Mouse (Mus musculus) kidney, postnatal 4 days (tissue): ENCODE results near the gene Myo1d.

ENCODE experiments used
- DNase-seq, 2 experiments: peaks; one replicate each; pipeline ENCODE4 v3.0.0; 2021; ENCODE audit warnings: mixed read lengths in 2 of 2

Gene Myo1d

DNA sequence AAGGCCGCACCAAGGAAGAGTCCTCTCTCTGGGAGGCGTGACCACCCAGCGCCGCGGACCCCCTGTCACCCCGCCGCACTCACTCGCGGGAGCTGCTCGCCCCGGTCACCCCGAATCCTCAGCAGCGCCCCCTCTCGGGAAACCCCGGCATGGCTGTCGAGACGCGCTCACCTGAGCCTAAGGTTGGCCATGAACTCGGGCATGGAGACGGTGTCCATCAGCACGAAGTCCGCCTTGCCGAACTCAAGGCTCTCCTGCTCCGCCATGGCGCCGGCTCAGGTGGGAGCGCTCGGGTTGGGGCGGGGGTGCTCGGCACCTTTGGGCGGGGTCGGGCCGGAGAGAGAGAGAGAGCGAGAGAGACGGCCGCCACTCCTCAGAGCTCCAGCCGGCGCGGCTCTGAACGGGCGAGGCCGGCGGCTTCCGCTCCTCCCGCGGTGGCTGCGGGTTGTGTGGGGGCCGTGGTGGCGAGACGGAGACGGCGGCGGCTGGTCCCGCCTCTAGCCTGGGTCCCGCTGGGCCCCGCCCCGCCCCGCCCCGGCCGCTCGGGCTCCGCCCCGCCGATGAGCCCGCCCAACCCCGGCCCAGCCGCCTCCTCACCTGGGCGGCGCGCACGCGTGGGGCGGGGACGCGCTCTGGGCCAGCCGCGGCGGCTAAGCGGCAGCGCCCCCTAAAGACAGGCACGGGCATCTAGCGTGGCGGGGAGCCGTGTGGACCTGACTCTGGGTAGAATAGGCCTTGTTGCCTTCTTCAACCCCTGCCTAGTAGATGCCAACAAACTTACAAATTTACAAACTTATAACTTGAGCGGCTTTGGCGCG is at the start of gene Myo1d:
Gene Myo1d (minus strand): TSS at position 499 of the 818 bp plus-strand sequence.
- DNase-seq, result peak; percentile 91 to 95

- DNase-seq, result no peak
Observed at GRCm38 (mm10) chr11:80821794-80822193, 42.0 kb upstream of the Myo1d start.

- DNase-seq, result peak; percentile 46 to 63
Observed at GRCm38 (mm10) chr11:80821296-80821695, 41.5 kb upstream of the Myo1d start.

DNA sequence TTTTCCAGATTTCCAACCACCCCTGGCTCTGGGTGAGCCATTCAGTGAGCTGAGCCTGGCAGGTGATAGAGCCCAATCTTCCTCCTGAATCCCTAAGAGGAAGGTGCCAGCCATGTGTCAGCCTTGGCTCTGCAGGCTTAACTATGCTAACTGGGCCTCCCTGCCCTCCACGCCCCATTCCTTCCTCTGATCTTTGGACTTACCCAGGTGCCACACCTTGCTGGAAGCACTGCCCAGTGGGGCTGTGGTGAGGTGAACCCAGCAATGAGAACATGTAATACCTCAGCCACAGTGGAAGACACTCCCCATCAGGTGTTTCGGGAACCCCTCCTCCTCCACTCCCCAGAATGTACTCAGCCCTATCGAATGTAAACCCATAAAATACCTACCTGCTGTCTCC is 40.3 kb upstream of the Myo1d start:
- DNase-seq, result no peak

DNA sequence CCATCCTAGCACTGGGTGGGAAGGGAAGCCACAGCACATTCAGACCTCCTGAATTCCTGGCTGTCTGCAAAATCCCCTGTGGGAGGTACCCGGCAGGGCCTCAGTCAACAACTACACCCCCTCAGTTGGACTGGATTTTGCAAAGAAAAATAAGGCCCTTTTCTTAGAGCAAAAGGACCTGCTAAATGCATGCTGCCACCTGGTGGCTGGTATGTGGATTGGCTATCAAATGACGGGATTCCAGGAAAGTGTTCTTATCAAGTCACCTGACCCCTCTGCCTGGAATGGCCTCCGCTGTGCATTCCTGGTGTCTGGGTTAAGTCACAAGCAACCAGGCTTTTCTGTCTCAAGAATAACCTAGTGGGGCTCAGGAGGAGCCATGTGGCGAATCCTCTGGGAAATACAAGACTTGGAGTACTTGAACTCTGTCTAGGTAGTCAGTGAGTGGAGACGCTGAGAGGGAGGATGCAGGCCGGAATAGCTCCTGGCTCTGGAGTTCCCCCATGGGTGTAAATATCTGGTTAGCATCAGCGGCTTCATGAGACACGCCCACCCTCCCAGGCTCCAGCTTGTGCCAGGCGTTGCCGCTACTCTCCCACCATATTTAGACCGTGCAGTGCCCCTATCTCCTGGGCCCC is 38.4 kb upstream of the Myo1d start:
- peak; percentile 89 to 92 for DNase-seq

- no peak for DNase-seq
Observed at GRCm38 (mm10) chr11:80815354-80815753, 35.5 kb upstream of the Myo1d start.

GRCm38 (mm10) chr11:80811156-80811555 is 31.3 kb upstream of the Myo1d start:
- DNase-seq, result no peak

DNA sequence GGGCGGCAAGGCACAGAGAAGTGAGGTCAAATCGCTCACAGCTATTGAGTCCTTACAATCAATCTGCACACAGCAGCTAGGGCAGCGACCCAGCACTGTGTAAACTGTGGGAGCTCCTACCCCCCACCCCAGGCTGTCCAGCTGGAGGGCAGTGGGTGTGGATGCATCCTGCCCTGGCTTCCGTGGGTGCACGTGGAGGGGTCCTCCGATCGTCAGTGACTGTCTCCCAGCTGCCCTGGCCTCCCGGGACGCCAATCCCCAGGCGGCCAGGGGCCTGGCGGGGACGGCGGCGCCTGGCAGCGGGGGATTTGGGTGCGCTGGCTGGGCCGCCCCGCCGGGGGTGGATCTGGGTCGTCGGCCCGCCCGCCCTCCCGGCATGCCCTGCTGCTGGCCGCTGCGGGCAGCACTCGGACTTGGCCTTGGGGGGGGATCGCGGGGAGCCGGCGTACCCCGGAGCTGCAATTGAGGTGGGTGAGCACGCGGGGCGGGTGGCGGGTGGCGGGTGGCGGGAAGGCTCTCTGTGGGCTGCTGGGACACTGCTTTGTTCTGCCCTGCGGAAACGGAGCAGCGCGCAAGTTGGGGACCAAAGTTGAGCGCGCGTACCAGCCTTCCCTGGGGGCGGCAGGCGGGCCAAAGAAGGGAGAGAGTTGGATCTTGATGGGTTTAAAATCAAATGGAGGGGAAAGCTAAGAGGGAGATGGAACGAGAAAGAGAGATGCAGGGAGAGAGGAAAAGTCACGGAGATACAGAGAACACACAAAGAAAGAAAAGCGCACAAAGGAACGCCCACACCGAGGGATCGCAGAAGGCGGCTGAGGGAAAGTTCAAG is 30.4 kb upstream of the Myo1d start, which contains the start of gene Tmem98:
Gene Tmem98 (plus strand): TSS at position 183 of the 829 bp plus-strand sequence.
- DNase-seq, result peak; percentile 71 to 81

- DNase-seq, result no peak
Observed at GRCm38 (mm10) chr11:80809666-80809992, 29.8 kb upstream of the Myo1d start.

GRCm38 (mm10) chr11:80808551-80809070 is 28.8 kb upstream of the Myo1d start:
- DNase-seq, result peak; percentile 57 to 71

DNA sequence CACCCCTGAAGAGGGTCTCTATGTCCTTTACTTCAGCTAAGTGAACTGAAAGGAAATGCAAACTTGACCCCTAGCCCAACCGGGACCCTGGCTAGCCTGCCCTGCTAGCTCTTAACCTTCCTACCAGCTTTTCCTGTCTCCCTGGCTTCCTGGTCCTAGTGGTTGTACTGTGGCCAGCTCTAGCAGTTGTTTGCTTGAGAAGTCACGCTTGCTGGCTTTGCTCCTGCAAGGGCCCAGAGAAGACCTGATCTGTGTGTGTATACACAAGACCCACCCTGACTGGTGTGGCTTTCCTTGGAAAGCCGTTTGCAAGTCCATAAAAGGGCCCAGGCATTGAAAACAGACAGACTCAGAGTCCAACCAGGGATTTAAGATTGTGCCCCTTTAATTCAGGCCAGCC is 22.9 kb upstream of the Myo1d start:
- peak in 1 of 2 experiments; percentile 41 for DNase-seq

GRCm38 (mm10) chr11:80799979-80800378 is 20.2 kb upstream of the Myo1d start:
- DNase-seq, result peak; percentile 48 to 66

- DNase-seq, result peak; percentile 54 to 66
Observed at GRCm38 (mm10) chr11:80795431-80795830, 15.6 kb upstream of the Myo1d start.

- DNase-seq, result no peak
Observed at GRCm38 (mm10) chr11:80794290-80794689, 14.5 kb upstream of the Myo1d start.

- DNase-seq, result no peak
Observed at GRCm38 (mm10) chr11:80793386-80793785, 13.6 kb upstream of the Myo1d start.

GRCm38 (mm10) chr11:80791677-80792432 is 12.0 kb upstream of the Myo1d start:
- DNase-seq, result no peak

- DNase-seq, result no peak
Observed at GRCm38 (mm10) chr11:80790413-80790812, 10.6 kb upstream of the Myo1d start.

DNA sequence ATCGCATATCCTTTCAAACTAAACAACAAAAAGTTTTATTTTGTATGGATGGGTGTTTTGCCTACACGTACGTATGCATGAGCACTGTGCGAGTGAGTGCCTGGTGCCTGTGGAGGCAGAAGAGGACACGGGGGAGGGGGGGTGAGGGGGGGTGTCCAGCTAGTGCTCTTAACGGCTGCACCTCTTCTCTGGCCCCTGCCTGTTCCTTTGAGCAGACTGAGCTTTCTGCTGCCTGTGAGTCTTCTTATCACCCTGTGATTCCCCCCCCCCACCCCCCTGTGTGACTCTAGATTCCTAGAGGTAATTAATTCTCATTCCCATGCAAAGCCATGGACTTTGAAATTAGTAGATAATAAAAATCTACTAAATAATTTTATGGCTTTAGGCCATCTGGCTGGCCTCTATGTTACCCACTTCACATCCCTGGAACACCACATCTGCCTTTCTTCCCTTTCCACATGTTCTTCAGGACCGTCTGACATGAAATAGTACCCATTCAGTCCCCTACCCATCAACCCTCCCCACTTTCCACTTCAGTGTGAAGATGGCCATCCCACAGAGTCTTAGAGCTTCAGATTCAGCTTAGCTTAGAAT is 9.9 kb upstream of the Myo1d start:
- DNase-seq, result no peak

- DNase-seq, result no peak
Observed at GRCm38 (mm10) chr11:80785672-80786071, 5.8 kb upstream of the Myo1d start.

GRCm38 (mm10) chr11:80784294-80784743 is 4.5 kb upstream of the Myo1d start:
- DNase-seq, result peak; percentile 63 to 79

DNA sequence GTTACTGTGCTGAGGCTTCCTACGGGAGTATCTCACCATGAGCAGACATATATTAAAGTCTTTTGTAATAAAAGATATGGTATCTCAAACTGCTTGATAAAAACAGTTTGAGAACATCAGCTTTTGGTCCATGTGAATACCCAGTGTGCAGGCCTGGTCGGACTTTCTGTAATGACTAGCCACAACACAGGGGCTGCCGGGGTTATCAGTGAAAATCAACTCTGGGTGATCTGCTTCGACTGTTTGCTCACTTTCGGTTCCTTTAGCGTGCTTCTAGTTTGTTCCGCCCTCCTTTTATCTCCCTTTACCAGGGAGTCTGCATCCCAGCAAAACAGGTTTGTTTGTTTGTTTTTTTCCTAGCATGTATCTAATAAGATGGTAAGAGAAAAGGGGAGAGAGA is 3.6 kb upstream of the Myo1d start:
- no peak for DNase-seq

DNA sequence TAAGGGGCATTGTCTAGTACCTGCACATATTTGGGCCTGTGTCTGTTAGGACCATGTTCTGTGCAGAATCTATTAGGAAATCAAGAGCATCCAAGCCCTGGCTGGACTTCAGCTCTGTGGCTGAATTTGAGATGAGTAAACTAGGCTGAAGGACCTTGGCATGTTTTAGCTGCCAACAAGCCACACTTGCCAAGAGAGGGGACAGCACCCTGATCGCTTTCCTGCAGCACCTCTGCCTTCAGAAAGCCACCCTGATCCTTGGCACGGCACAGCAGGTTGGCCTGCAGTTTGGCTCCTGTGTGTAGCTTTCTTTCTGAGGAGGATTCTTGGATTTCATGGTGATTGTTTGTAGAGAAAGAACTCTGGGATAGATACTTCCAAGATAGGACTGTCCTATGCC is 1.7 kb upstream of the Myo1d start:
- DNase-seq, result no peak
